Mouse (Mus musculus): Measurements from ENCODE around the gene Cs. TPM values are rescaled to one million over a fixed set of nuclear protein-coding genes. Genes with fewer than 3 reads are reported as not detected.

Cs gene
- polyA plus RNA-seq, 1 experiment from 2014 or later = 244 TPM

DNA sequence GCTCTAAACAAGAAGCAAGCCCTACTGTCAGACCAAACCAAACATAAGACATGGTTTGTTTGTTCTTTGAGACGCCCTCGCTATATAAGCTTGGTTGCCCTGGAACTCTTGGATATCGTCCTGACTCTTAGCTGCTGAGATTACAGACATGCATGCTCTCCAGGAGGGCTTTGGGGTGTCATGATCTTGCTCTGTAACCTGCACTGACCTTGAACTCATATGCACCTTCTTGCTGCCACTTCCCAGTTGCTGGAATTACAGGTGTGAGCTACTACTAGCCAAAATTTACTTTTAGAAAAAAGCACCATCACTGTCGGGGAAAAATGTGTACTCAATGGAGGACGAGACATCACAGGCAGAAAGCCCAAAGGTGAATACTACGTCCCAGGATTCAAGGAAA, 32.1 kb downstream of the Cs start:
- H3K4me3 ChIP-seq = peak overlapping the region; percentile 79
- no peak for DNase-seq (ENCODE audit: low spot score)

GRCm38 (mm10) chr10:128370021-128370420, 32.5 kb downstream of the Cs start:
- Histone ChIP-seq H3K36me3 (replicated peaks) (peaks cover 11% of the 10 kb centered on the region), H3K4me3 (no peak overlapping the region), H3K4me1 (peaks cover 15% of the 10 kb centered on the region), H3K9me3 (no peaks in the 10 kb centered on the region), H3K27me3 (replicated peaks; ENCODE audit: low read depth, poor library complexity, severe bottlenecking) (no peaks in the 10 kb centered on the region), H3K27ac (replicated peaks) (no peak overlapping the region)
- WGBS = 67% methylated on average over 6 of the region's 6 CpGs
- DNase-seq (ENCODE audit: low spot score) = no peak

More for the DNA sequence above, 32.1 kb downstream of the Cs start:
- Histone ChIP-seq H3K27me3 (replicated peaks; ENCODE audit: low read depth, poor library complexity, severe bottlenecking) (no peaks in the 10 kb centered on the region), H3K36me3 (replicated peaks) (peaks cover 16% of the 10 kb centered on the region), H3K9me3 (no peaks in the 10 kb centered on the region), H3K27ac (replicated peaks) (peak overlapping the region; percentile 90), H3K4me1 (peaks cover 15% of the 10 kb centered on the region)
- 79% methylated on average over 6 of the region's 6 CpGs for WGBS

- 58% methylated on average over 4 of the region's 4 CpGs for WGBS
- H3K9me3 ChIP-seq = no peaks in the 10 kb centered on the region
- H3K4me1 ChIP-seq = peaks cover 15% of the 10 kb centered on the region
- DNase-seq (ENCODE audit: low spot score) = no peak
- H3K36me3 ChIP-seq (replicated peaks) = peaks cover 6% of the 10 kb centered on the region
- H3K4me3 ChIP-seq = no peak overlapping the region
- no peak overlapping the region for H3K27ac ChIP-seq (replicated peaks)
- H3K27me3 ChIP-seq (replicated peaks; ENCODE audit: low read depth, poor library complexity, severe bottlenecking) = no peaks in the 10 kb centered on the region
These were observed 33.1 kb downstream of the Cs start for GRCm38 (mm10) chr10:128370601-128371000.

DNA sequence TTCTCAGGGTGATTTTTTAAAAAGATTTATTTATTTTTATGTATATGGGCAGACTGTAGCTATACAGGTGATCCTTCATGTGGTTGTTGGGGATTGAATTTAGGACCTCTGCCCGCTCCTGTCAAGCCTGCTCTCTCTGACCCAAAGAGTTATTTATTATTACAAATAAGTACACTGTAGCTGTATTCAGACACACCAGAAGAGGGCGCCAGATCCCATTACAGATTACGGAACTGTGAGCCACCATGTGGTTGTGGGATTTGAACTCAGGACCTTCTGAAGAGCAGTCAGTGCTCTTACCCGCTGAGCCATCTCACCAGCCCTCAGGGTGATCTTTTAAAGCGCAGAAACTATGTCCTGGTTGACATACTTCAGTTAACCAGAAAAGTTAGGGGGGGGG, 34.6 kb downstream of the Cs start:
- Histone ChIP-seq H3K4me1 (peaks cover 27% of the 10 kb centered on the region), H3K36me3 (replicated peaks) (no peaks in the 10 kb centered on the region), H3K9me3 (no peaks in the 10 kb centered on the region), H3K27ac (replicated peaks) (no peak overlapping the region), H3K4me3 (no peak overlapping the region), H3K27me3 (replicated peaks; ENCODE audit: low read depth, poor library complexity, severe bottlenecking) (no peaks in the 10 kb centered on the region)
- DNase-seq (ENCODE audit: low spot score) = no peak
- WGBS = 82% methylated on average over 5 of the region's 5 CpGs

DNA sequence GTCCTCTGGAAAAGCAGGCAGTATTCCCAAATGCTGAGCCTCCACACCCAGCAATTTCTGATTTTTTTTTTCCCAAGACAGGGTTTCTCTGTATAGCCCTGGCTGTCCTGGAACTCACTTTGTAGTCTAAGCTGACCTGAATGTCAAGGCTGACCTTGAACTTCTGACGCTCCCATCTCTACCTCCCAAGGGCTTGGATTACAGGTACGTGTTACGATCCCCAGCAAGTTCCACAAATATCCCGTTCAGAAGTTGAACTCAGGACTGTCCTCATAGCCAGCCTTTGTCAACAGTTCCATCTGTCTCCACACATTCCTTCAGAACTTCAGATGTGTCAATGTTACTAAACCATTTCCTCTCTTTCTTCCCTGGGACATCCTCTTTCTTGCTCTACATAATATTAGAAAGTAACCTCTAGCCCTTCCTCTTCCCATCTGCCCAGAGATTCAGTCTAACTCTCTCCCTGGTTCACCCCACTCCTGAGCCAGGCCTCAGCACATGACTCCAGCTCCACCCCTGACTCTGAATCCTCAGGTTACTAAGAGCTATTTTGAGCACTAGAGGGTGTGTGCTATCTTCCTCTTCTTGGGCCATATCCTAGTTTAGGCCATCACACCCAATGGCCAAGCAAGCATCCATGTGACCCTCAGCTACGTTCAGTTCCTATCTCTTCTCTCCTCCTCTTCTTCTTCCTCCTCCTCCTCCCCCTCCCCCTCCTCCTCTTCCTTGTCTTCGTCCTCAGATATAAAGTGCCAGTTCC, 35.6 kb downstream of the Cs start:
- Histone ChIP-seq H3K36me3 (replicated peaks) (peaks cover 1% of the 10 kb centered on the region), H3K27ac (replicated peaks) (no peak overlapping the region), H3K4me1 (peaks cover 26% of the 10 kb centered on the region), H3K27me3 (replicated peaks; ENCODE audit: low read depth, poor library complexity, severe bottlenecking) (no peaks in the 10 kb centered on the region), H3K4me3 (no peak overlapping the region), H3K9me3 (no peaks in the 10 kb centered on the region)
- WGBS = 84% methylated on average over 6 of the region's 6 CpGs
- DNase-seq (ENCODE audit: low spot score) = no peak

- Histone ChIP-seq H3K4me3 (no peak overlapping the region), H3K27me3 (replicated peaks; ENCODE audit: low read depth, poor library complexity, severe bottlenecking) (no peaks in the 10 kb centered on the region), H3K4me1 (peaks cover 32% of the 10 kb centered on the region), H3K27ac (replicated peaks) (no peak overlapping the region), H3K9me3 (no peaks in the 10 kb centered on the region), H3K36me3 (replicated peaks) (peaks cover 14% of the 10 kb centered on the region)
- 78% methylated on average over 6 of the region's 6 CpGs for WGBS
- no peak for DNase-seq (ENCODE audit: low spot score)
These were observed 36.9 kb downstream of the Cs start for GRCm38 (mm10) chr10:128374393-128374792.

DNA sequence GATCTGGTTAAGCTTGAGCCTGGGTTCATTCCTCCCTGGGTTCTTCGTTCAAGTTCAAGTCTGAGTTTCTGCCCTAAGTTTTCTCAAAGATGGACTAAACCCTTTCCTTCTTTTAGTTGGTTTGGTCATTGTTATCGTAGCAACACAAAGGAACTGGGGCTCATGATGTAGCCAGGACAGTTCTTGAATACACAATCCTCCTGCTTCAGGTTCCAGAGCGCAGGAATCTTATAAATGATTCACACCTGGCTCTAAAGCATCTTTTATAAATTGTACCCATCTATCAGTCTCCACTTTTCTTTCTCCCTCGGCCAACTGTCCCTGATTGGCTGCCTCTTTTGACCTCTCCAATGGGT, 38.5 kb downstream of the Cs start:
- 50% methylated on average over 4 of the region's 4 CpGs for WGBS
- Histone ChIP-seq H3K27ac (replicated peaks) (peak overlapping the region; percentile 99), H3K9me3 (no peaks in the 10 kb centered on the region), H3K4me1 (peaks cover 32% of the 10 kb centered on the region), H3K36me3 (replicated peaks) (peaks cover 30% of the 10 kb centered on the region), H3K4me3 (peak overlapping the region; percentile 78), H3K27me3 (replicated peaks; ENCODE audit: low read depth, poor library complexity, severe bottlenecking) (no peaks in the 10 kb centered on the region)
- no peak for DNase-seq (ENCODE audit: low spot score)

DNA sequence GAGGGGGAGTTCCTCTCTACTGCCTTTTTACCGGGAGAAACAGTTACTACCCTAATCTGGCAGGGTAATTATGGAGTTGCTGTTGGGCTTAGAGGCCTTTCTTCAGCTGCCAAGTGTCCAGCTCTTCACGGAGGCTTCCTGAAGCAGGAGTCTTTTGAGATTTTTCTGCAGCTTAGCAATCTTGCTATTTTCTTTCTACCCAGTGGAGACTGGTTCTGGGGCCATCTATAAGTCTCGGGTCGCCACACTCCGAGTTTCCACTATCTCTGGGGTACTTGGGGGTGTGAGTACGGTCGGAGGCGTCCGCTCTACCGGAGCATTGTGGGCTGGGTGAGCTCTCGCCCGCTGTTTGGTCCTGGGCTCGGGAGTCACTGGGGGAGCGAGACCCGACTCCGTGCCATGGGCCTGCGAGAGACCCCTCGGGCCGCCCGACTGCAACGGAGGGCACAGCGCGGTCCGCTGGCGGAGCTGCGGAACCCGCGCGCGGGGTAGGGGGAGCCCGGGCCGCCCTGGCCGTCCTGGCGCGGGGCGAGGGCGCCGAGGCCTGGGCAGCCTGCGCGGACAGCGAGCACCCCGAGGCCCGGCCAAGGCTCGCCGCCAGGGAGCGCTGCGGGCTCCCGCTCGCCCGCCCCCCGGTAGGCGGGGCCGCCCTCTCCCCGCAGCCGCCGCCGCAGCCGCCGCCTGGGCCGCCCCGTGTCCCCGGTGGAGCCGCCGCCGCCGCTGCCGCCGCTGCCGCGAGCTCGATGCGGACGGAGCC, 39.1 kb downstream of the Cs start, which contains the start of gene Ankrd52:
Gene Ankrd52 (plus strand): TSS at position 661 of the 757 bp plus-strand sequence.
- peak; percentile 89 for DNase-seq (ENCODE audit: low spot score)
- Histone ChIP-seq H3K27ac (replicated peaks) (peak within 1 kb of the TSS; percentile 99), H3K27me3 (replicated peaks; ENCODE audit: low read depth, poor library complexity, severe bottlenecking) (no peaks in the 10 kb centered on the region), H3K4me1 (peaks cover 32% of the 10 kb centered on the region), H3K36me3 (replicated peaks) (peaks cover 36% of the 10 kb centered on the region), H3K9me3 (no peaks in the 10 kb centered on the region), H3K4me3 (peak within 1 kb of the TSS; percentile 78)
- under 1% methylated on average over 73 of the region's 73 CpGs for WGBS

DNA sequence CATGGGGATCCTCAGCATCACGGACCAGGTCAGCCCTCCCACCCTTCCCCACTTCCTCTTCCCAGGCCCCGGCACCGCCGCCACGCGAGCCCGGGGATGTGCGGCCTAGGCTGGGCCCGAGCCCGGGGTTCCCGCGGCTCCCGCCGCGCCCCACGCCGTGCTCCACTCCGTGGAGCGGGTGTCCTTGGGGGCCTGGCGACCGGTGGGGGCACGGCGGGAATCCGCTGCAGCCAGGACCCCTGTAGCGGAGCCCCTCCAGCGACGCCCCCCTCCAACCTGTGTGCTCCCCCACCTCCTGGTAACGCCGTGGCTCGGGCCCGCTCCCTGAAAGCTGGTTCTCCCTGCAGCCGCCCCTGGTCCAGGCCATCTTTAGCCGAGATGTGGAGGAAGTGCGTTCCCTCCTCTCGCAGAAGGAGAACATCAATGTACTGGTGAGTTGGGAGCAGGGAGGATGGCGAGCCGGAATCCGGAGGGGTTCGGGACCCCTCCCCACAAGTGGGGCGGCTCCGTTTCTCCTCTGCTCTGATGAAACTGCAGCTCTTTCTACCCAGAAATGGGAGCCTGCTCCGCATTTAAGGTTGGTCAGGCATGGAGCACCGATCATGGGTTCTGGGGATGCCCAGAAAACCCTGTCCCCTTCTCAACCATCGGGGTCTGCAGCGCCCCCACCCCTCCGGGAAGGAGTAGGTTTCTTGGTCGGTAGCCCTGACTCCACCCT, 39.8 kb downstream of the Cs start:
- peaks cover 32% of the 10 kb centered on the region for H3K4me1 ChIP-seq
- H3K36me3 ChIP-seq (replicated peaks) = peaks cover 43% of the 10 kb centered on the region
- under 1% methylated on average over 47 of the region's 47 CpGs for WGBS
- peak; percentile 81 for DNase-seq (ENCODE audit: low spot score)
- H3K27me3 ChIP-seq (replicated peaks; ENCODE audit: low read depth, poor library complexity, severe bottlenecking) = no peaks in the 10 kb centered on the region
- H3K4me3 ChIP-seq = peak overlapping the region; percentile 78
- H3K9me3 ChIP-seq = no peaks in the 10 kb centered on the region
- peak overlapping the region; percentile 99 for H3K27ac ChIP-seq (replicated peaks)

DNA sequence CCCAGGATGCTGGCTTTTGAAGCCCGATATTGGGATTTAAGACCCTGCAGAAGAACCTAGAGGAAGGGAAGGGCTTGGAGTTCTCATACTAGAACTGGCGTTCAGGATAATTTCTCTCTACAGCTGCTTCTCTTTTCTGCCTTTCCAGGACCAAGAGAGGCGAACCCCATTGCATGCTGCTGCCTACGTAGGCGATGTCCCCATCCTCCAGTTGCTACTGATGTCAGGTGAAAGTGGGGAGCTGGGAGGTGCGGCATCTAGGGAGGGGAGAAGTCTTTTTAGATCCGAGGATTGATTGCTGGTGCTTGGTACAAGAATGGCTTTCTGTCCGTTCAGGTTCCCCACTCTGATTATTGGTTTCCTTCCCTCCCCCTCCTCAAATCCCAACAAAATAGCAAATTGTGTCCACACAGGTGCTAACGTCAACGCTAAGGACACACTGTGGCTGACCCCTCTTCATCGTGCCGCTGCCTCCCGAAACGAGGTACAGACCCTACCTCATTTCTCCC, 40.5 kb downstream of the Cs start:
- no peak for DNase-seq (ENCODE audit: low spot score)
- peaks cover 50% of the 10 kb centered on the region for H3K36me3 ChIP-seq (replicated peaks)
- H3K9me3 ChIP-seq = no peaks in the 10 kb centered on the region
- H3K4me3 ChIP-seq = peak overlapping the region; percentile 78
- no peaks in the 10 kb centered on the region for H3K27me3 ChIP-seq (replicated peaks; ENCODE audit: low read depth, poor library complexity, severe bottlenecking)
- 57% methylated on average over 14 of the region's 14 CpGs for WGBS
- peak overlapping the region; percentile 99 for H3K27ac ChIP-seq (replicated peaks)
- peaks cover 32% of the 10 kb centered on the region for H3K4me1 ChIP-seq

GRCm38 (mm10) chr10:128378462-128378861, 40.9 kb downstream of the Cs start:
- 78% methylated on average over 3 of the region's 3 CpGs for WGBS
- peak overlapping the region; percentile 78 for H3K4me3 ChIP-seq
- H3K27me3 ChIP-seq (replicated peaks; ENCODE audit: low read depth, poor library complexity, severe bottlenecking) = no peaks in the 10 kb centered on the region
- peak overlapping the region; percentile 35; the same call in 1 of the 2 replicates for H3K27ac ChIP-seq (replicated peaks)
- H3K4me1 ChIP-seq = peaks cover 32% of the 10 kb centered on the region
- peaks cover 54% of the 10 kb centered on the region for H3K36me3 ChIP-seq (replicated peaks)
- DNase-seq (ENCODE audit: low spot score) = no peak
- H3K9me3 ChIP-seq = no peaks in the 10 kb centered on the region

DNA sequence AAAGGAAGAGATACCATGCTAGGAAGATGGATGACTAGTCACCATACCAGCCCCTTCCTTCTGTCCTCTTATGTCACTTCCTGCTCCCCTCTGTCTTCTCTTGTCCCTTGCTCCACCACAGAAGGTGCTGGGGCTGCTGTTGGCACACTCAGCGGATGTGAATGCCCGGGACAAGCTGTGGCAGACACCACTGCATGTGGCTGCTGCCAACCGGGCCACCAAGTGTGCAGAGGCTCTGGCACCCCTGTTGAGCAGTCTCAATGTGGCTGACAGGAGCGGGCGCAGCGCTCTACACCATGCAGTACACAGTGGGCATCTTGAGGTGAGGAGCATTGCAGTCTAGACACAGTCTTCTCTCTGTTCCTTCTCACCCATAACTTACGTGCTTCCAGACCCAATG, 41.7 kb downstream of the Cs start:
- H3K4me1 ChIP-seq = peaks cover 32% of the 10 kb centered on the region
- no peaks in the 10 kb centered on the region for H3K27me3 ChIP-seq (replicated peaks; ENCODE audit: low read depth, poor library complexity, severe bottlenecking)
- no peak overlapping the region for H3K27ac ChIP-seq (replicated peaks)
- H3K9me3 ChIP-seq = no peaks in the 10 kb centered on the region
- no peak for DNase-seq (ENCODE audit: low spot score)
- WGBS = 91% methylated on average over 7 of the region's 7 CpGs
- peaks cover 62% of the 10 kb centered on the region for H3K36me3 ChIP-seq (replicated peaks)
- peak overlapping the region; percentile 78; the same call in 1 of the 2 replicates for H3K4me3 ChIP-seq

Data from embryonic facial prominence, embryonic 10.5 days (tissue).